Mouse (Mus musculus) midbrain, embryonic 16.5 days (tissue): Measurements from ENCODE around the gene C1qtnf5. TPM values are rescaled to one million over a fixed set of nuclear protein-coding genes. Genes with fewer than 3 reads are reported as not detected.

ENCODE experiments used
- ATAC-seq: fragments of 200-750 bp; cut with Nextera tagmentation; 2 replicates; pipeline ENCODE4 v1.8.0; 2017; ENCODE audit warnings: moderate TSS enrichment
- H3K27ac ChIP-seq: fragments of 300-500 bp; sonication (generic); 2 replicates; pipeline ENCODE4 v1.5.1; 2014; ENCODE audit warnings: mild to moderate bottlenecking, low read length, mixed read lengths
- H3K27me3 ChIP-seq: fragments of 300-500 bp; sonication (generic); 2 replicates; pipeline ENCODE4 v1.6.1; 2014; ENCODE audit warnings: low read depth, low read length, mixed read lengths; ENCODE audit not compliant: control insufficient read depth, insufficient read depth
- H3K36me3 ChIP-seq: fragments of 300-500 bp; sonication (generic); 2 replicates; pipeline ENCODE4 v1.6.1; 2014; ENCODE audit warnings: mild to moderate bottlenecking, low read length, moderate library complexity, mixed read lengths; ENCODE audit not compliant: control insufficient read depth, insufficient read depth
- H3K4me1 ChIP-seq: fragments of 300-500 bp; sonication (generic); 2 replicates; pipeline ENCODE4 v1.6.1; 2014; ENCODE audit warnings: mild to moderate bottlenecking, low read length, mixed read lengths; ENCODE audit not compliant: control insufficient read depth, insufficient read depth
- H3K4me2 ChIP-seq: fragments of 300-500 bp; sonication (generic); 2 replicates; pipeline ENCODE4 v1.6.1; 2014; ENCODE audit warnings: mild to moderate bottlenecking, low read length, mixed read lengths
- H3K4me3 ChIP-seq: fragments of 300-500 bp; sonication (generic); 2 replicates; pipeline ENCODE4 v1.5.1; 2014; ENCODE audit warnings: low read depth, mild to moderate bottlenecking, low read length, moderate library complexity, mixed read lengths
- H3K9ac ChIP-seq: fragments of 300-500 bp; sonication (generic); 2 replicates; pipeline ENCODE4 v1.6.1; 2014; ENCODE audit warnings: low read depth, low read length, mixed read lengths
- H3K9me3 ChIP-seq: fragments of 300-500 bp; sonication (generic); replicated peaks from 2 replicates; pipeline ENCODE4 v1.6.1; 2014; ENCODE audit warnings: mild to moderate bottlenecking, low read length, mixed read lengths; ENCODE audit not compliant: control insufficient read depth, poor library complexity, severe bottlenecking
- WGBS: fragments of 180-500 bp; shearing (Covaris S2); extraction: QIAGEN DNeasy Blood & Tissue Kit; methylation state at CpG from one replicate; pipeline ENCODE4 v1.1.7; 2014; 5-methylcytosine and 5-hydroxymethylcytosine counted together
- polyA plus RNA-seq: library from polyadenylated mRNA; unstranded; fragments of >200 nt; fragmentation: Nextera tagmentation; extraction: Ambion mirVana; gene quantifications from 2 replicates; pipeline ENCODE4 v1.2.1, GENCODE M21; 2015

Gene C1qtnf5
- polyA plus RNA-seq, 1 experiment from 2014 or later: 5.5 TPM

- WGBS: 84% methylated on average over 10 of the region's 10 CpGs
- Histone ChIP-seq H3K27ac (no peak overlapping the region), H3K36me3 (no peaks in the 10 kb centered on the region), H3K27me3 (peaks cover 8% of the 10 kb centered on the region; the same call in 1 of the 2 replicates), H3K9ac (no peak overlapping the region), H3K4me1 (no peaks in the 10 kb centered on the region; the same call in 1 of the 2 replicates), H3K4me2 (no peak overlapping the region), H3K4me3 (no peak overlapping the region), H3K9me3 (no peaks in the 10 kb centered on the region)
- no peak for ATAC-seq
Measured at GRCm38 (mm10) chr9:44078136-44078797, 28.8 kb upstream of the C1qtnf5 start.

DNA sequence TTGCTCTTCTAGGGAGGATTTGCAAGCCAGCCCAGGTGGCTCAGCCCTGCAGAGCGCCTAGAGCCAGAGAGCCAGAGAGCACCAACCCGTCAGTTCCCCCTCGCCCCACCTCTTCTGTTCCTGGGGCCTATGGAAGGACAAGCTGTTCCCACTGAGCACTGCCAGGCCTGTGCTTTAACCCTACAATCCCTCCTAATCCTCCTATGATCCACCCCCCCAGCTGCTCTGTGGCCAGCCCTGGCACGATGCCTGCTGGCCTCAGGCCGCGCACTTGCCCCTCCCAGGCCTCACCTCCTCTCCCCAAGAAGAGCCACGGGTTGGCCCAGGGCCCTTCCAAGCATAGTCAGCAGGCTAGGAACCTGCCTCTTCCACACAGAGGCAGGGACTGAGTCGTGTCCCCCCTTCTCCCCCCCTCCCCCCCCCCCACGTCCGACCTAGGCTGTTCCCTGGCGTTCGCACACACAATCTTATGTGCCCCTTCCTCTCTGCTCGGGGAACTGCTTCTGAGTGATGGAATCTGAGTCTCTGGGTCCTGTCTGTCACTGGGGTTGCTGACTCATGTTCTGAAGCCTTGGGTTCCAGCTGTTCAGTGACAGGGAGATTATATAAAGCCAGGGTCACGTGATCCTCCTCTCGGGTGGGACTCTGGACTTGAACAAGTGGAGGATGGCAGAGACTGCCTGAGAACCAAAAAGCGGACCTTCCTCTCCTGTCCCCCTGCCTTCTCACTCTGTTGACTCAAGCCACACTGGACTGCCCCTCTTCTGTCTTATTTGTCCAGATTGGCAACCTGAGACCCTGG, 27.9 kb upstream of the C1qtnf5 start:
- Histone ChIP-seq H3K36me3 (no peaks in the 10 kb centered on the region), H3K9me3 (no peaks in the 10 kb centered on the region), H3K4me1 (peaks cover 7% of the 10 kb centered on the region), H3K27me3 (peaks cover 8% of the 10 kb centered on the region; the same call in 1 of the 2 replicates), H3K27ac (no peak overlapping the region), H3K4me2 (no peak overlapping the region), H3K9ac (no peak overlapping the region), H3K4me3 (no peak overlapping the region)
- WGBS: 20% methylated on average over 14 of the region's 16 CpGs
- peak; percentile 73; the same call in 1 of the 2 replicates for ATAC-seq

DNA sequence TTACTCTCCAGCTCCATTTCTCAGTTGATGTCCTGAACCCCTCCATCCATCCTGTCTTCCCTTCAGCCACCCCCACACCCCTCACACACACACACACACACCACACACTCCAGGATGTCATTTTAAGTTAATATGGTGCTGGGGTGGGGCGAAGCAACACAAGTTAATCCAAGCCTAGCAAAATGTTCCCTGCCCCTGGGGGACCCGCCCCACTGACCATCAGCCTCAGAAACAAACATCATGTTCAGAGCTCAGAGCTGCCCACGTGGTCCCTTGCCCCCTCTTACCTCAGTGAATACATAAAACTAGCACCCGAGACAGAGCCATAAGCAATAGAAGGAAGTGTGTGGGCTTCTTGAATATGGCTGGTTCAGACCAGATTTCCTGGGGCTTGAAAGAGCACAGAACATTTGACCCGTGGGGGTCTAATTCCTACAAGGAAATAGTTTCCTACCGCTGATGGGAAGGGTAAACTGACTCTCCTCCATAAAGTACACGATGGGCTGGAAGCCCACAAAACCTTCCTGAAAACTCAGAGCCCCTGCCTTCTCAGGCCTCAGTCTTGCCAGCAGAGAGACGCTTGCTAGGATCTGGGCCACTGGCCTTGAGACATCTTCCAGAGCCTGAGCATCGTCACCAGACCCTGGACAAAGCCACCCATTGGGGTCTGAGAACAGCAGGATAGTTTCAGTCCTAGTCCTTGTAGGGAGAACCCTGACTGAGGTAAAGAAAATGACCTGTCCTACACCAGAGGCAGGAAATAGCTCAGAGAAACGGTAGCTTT, 26.9 kb upstream of the C1qtnf5 start:
- no peak overlapping the region for H3K9ac ChIP-seq
- H3K9me3 ChIP-seq: no peaks in the 10 kb centered on the region
- no peak for ATAC-seq
- no peak overlapping the region for H3K27ac ChIP-seq
- no peak overlapping the region for H3K4me2 ChIP-seq
- H3K4me3 ChIP-seq: no peak overlapping the region
- WGBS: 75% methylated on average over 10 of the region's 10 CpGs
- H3K36me3 ChIP-seq: no peaks in the 10 kb centered on the region
- peaks cover 12% of the 10 kb centered on the region for H3K4me1 ChIP-seq
- H3K27me3 ChIP-seq: peaks cover 8% of the 10 kb centered on the region; the same call in 1 of the 2 replicates

DNA sequence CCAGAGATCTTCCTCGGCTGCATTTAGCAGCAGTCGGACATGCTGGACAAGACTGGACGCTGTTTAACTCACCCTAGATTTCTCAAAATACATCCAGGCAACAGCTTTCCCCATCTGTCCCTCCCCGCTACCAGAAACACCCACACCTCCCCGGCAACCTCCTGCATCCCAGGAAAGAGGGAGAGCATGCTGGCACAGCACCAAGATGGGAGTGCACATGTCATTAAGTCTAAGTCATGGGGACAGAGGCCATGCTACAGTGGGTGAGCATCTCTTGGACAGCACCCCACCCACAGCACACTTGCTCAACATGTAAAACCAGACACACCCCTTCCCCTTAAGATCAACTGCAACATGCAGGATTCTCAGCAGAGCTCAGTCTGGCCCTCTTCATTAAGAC, 26.1 kb upstream of the C1qtnf5 start:
- Histone ChIP-seq H3K27ac (no peak overlapping the region), H3K36me3 (no peaks in the 10 kb centered on the region), H3K9ac (no peak overlapping the region), H3K9me3 (no peaks in the 10 kb centered on the region), H3K27me3 (peaks cover 15% of the 10 kb centered on the region), H3K4me3 (no peak overlapping the region), H3K4me1 (peaks cover 12% of the 10 kb centered on the region), H3K4me2 (no peak overlapping the region)
- ATAC-seq: no peak
- WGBS: 87% methylated on average over 5 of the region's 5 CpGs

- 71% methylated on average over 5 of the region's 5 CpGs for WGBS
- H3K27me3 ChIP-seq: peaks cover 21% of the 10 kb centered on the region
Measured at GRCm38 (mm10) chr9:44081581-44081980, 25.5 kb upstream of the C1qtnf5 start.

DNA sequence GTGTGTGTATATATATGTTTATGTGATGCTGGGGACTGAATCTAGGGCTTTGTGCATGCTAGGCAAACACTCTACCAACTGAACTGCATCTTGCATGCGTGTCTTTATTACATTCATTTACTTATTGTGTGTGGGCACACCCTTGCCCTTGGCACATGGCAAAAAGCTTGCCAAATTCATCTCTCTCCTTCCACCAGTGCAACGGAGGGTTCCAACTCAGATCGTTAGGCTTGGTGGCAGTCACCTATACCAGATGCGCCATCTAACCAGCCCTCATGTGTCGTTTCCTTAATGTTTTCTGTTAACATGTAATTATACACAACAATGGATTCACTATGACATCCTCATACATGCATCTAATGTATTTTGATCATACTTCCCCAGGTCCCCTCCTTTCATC, 24.8 kb upstream of the C1qtnf5 start:
- no peak overlapping the region for H3K4me2 ChIP-seq
- no peak overlapping the region for H3K4me3 ChIP-seq
- H3K9ac ChIP-seq: no peak overlapping the region
- 88% methylated on average over 5 of the region's 5 CpGs for WGBS
- no peaks in the 10 kb centered on the region for H3K9me3 ChIP-seq
- H3K4me1 ChIP-seq: peaks cover 12% of the 10 kb centered on the region
- no peak for ATAC-seq
- H3K27ac ChIP-seq: no peak overlapping the region
- peaks cover 24% of the 10 kb centered on the region for H3K27me3 ChIP-seq
- no peaks in the 10 kb centered on the region for H3K36me3 ChIP-seq

More at GRCm38 (mm10) chr9:44081581-44081980, 25.5 kb upstream of the C1qtnf5 start:
- Histone ChIP-seq H3K4me2 (no peak overlapping the region), H3K9me3 (no peaks in the 10 kb centered on the region), H3K36me3 (no peaks in the 10 kb centered on the region), H3K27ac (no peak overlapping the region), H3K4me1 (peaks cover 12% of the 10 kb centered on the region), H3K9ac (no peak overlapping the region), H3K4me3 (no peak overlapping the region)
- no peak for ATAC-seq

DNA sequence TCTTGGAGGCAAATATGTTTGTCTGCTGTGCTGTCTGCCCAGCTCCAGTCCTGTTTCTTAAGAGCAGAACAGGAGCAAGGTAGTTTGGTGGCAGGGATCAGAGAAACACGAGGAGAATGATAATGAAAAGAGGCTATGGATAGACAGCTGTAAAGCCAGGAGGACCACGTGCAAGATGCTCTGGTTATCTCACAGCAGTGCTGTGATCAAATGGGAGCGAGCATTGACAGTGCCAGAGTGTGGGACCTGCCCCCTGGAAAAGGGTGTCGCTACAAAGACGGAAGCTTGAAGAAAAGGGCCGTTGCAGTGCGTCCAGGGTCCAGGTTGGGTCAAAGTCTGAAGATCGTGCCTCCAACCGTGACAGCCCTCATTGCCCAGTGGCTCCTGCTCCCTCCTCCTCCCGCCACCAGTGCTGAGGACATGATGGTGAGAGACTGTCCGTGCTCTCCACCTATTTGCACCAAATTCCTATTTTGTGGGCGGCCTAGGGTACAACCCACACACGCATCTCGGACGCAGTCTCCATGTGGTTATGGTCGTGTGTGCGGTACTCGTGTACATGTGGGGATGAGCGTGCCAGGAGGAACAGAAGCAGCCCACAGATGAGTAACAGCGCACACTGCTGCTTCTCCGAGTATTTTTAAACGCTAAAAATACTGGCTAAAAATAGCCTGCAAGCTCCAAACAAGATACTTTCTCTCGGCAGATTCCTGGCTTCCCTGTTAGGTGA, 23.5 kb upstream of the C1qtnf5 start:
- H3K36me3 ChIP-seq: no peaks in the 10 kb centered on the region
- H3K4me3 ChIP-seq: peak overlapping the region; percentile 49
- no peak overlapping the region for H3K9ac ChIP-seq
- ATAC-seq: no peak
- peak overlapping the region; percentile 96 for H3K4me2 ChIP-seq
- 10% methylated on average over 23 of the region's 23 CpGs for WGBS
- H3K9me3 ChIP-seq: no peaks in the 10 kb centered on the region
- H3K27ac ChIP-seq: no peak overlapping the region
- peaks cover 12% of the 10 kb centered on the region for H3K4me1 ChIP-seq
- H3K27me3 ChIP-seq: peaks cover 24% of the 10 kb centered on the region

GRCm38 (mm10) chr9:44084236-44084635, 22.8 kb upstream of the C1qtnf5 start:
- Histone ChIP-seq H3K27ac (no peak overlapping the region), H3K27me3 (peaks cover 24% of the 10 kb centered on the region), H3K4me2 (peak overlapping the region; percentile 96), H3K36me3 (no peaks in the 10 kb centered on the region), H3K4me3 (peak overlapping the region; percentile 49), H3K4me1 (peaks cover 12% of the 10 kb centered on the region), H3K9me3 (no peaks in the 10 kb centered on the region), H3K9ac (peak overlapping the region; percentile 64)
- ATAC-seq: no peak
- WGBS: 3% methylated on average over 14 of the region's 14 CpGs
